Mouse (Mus musculus): ENCODE data around the gene Fam181a.

Fam181a gene

GRCm38 (mm10) chr12:103356415-103356748, 45.6 kb downstream of the Fam181a start:
- DNase-seq (ENCODE audit: low spot score): no peak

DNA sequence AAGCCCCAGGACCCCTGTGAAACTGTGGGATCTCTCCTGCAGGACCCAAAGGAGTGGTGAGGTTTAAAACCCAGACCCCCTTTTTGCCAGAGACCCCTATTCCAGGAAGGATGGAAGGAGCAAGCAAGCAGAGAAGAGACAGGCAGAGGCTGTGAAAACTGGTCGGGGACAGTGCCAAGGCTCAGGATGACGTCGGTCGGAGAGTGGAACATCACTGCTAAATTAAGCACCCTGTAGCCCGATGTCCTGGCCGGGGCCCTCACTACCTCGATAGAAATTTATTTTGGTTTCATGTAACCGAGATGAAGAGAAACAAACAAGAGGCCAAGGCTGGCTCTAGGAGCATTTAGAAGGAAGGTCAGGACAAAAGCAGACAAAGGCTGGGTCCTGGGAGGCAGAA, 47.4 kb downstream of the Fam181a start:
- DNase-seq (ENCODE audit: low spot score): no peak

GRCm38 (mm10) chr12:103358951-103359801, 48.4 kb downstream of the Fam181a start:
- no peak for DNase-seq (ENCODE audit: low spot score)

GRCm38 (mm10) chr12:103360812-103361211, 50.0 kb downstream of the Fam181a start:
- no peak for DNase-seq (ENCODE audit: low spot score)

DNA sequence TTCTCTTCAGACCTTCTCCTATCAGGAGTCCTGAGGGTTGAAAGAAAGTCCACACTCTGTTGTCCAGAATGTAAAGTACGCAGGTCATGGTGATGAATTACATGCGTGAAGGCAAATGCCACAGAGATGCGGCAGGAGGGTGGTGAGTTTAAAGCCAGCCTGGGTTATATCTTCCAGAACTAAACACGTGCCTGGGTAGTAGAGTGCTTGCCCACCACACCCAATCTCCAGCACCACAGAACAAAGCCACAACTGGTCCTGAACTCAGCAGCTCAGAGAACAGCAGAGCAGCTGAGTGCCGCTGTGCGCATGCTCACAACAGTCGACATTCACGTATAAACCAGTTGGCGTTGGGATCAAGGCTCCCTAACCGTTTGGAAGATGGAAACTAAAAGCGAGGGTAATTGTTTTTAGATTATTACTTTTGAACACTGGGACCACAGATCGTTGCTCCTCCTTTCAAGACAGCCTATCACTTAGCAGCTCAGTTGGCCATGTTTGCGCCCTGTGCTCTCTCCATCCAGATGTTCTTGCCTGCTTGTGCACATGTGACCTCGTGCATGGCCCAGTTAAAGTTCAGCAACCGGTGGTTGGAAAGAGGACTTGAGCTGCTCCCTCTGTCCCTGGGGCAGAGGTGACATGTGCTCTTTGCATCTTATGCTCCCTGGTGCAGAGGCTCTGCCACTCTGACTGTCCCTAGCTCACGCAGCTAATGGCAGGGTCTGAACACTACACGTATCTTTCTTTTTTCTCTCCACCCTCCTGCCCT, 50.9 kb downstream of the Fam181a start:
- no peak for DNase-seq (ENCODE audit: low spot score)

GRCm38 (mm10) chr12:103362336-103362735, 51.6 kb downstream of the Fam181a start:
- no peak for DNase-seq (ENCODE audit: low spot score)
